Mouse (Mus musculus) megakaryocyte, embryonic 14.5 days (primary cell): ENCODE results near the gene Zfhx3.

Source experiments
- FLI1 ChIP-seq: IDR thresholded peaks from 2 replicates; pipeline ENCODE4 v1.6.1; 2012; ENCODE audit warnings: low read length, inconsistent platforms, mixed read lengths
- GATA1 ChIP-seq: IDR thresholded peaks from 3 replicates; pipeline ENCODE4 v1.6.1; 2012; ENCODE audit warnings: mixed read lengths, low read length, inconsistent platforms, borderline replicate concordance

GRCm38 (mm10) chr8:108631069-108631468 lies 688.6 kb downstream of the Zfhx3 start:
- TF ChIP-seq GATA1 (no peak), FLI1 (no peak)
